Mouse (Mus musculus): ENCODE measurements around the gene Grasp. TPM values are rescaled to one million over a fixed set of nuclear protein-coding genes. Genes with fewer than 3 reads are reported as not detected.
A peak's percentile ranks its signal among the peaks of the same experiment; 100 is the strongest.

Gene Grasp
- total and polyA plus RNA-seq, 3 experiments = 2.3 to 6.7 (median 2.4) TPM

DNA sequence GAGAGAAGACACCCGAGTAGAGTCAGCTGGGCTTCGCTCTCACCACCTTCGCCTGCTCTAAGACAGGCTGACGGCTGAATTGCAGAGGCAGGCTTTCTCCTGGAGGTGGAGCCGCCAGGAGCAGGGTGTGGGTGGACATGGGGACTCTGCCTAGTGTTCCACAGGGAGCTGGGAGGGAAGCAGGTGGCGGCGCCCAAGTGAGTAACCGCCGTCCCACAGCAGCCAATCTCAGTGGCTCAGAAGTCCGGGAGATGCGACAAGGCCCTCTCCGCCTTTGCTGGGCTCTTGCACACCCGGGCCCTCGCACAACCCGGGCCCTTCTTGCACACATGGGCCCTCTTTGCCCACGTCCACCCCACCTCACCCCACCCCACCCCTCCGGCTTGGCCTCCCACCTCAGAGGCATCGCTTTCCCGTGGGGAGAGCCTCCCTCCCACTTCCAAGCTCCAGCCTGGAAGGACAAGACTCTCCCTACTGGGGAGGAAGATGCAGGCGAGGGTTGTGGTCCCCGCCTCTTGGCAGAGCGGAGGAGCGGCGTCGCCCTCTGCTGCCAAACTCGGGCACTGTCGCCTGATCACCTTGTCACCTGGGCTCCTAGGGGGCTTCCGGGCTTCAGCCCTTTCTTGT, 15.0 kb downstream of the Grasp start:
- H3K27ac ChIP-seq (ENCODE audit: insufficient read depth, low read depth) = no peak overlapping the region
- TF ChIP-seq MXI1 (IDR thresholded peaks at IDR 0.05; ENCODE audit: low read depth, low read length) = no peak
- no peak for TF ChIP-seq ZKSCAN1 (IDR thresholded peaks at IDR 0.05; ENCODE audit: borderline replicate concordance, low read depth, low read length)
- peak; percentile 55 for TF ChIP-seq ELF1 (IDR thresholded peaks at IDR 0.05; ENCODE audit: low read depth, low read length)
- TF ChIP-seq SMC3 (IDR thresholded peaks at IDR 0.05; ENCODE audit: low read depth, low read length) = peak; percentile 73
- TF ChIP-seq IRF4 (IDR thresholded peaks at IDR 0.05; ENCODE audit: low read depth, low read length) = no peak
- TF ChIP-seq POLR2A (IDR thresholded peaks at IDR 0.05; ENCODE audit: low read depth, low read length) = no peak
- TF ChIP-seq RAD21 (IDR thresholded peaks at IDR 0.05; ENCODE audit: low read depth, low read length) = peak; percentile 69
- TF ChIP-seq ZC3H11A (IDR thresholded peaks at IDR 0.05; ENCODE audit: low read depth, low read length) = no peak
- TF ChIP-seq UBTF (IDR thresholded peaks at IDR 0.05; ENCODE audit: low read depth, low read length) = no peak
- peak; percentile 64; the same call in 1 of the 2 replicates for TF ChIP-seq MAZ (IDR thresholded peaks at IDR 0.05; ENCODE audit: low read depth, low read length)
- no peak for TF ChIP-seq RCOR1 (conservative IDR thresholded peaks at IDR 0.05; ENCODE audit: low read depth, low read length)
- no peak for TF ChIP-seq USF2 (conservative IDR thresholded peaks at IDR 0.05; ENCODE audit: low read depth, low read length)
- TF ChIP-seq SIN3A (IDR thresholded peaks at IDR 0.05; ENCODE audit: low read length) = no peak
- TF ChIP-seq CTCF (conservative IDR thresholded peaks at IDR 0.05 in 1 of 2, IDR thresholded peaks at IDR 0.05 in 1 of 2; ENCODE audit: low read depth in 2 of 2, low read length in 2 of 2) = peak; percentile 14 to 85; a peak in 2 of 4 replicates
- TF ChIP-seq JUND (conservative IDR thresholded peaks at IDR 0.05; ENCODE audit: low read depth, low read length) = no peak
- no peak for TF ChIP-seq EP300 (IDR thresholded peaks at IDR 0.05; ENCODE audit: low read length)
- TF ChIP-seq KAT2A (IDR thresholded peaks at IDR 0.05; ENCODE audit: insufficient replicate concordance, low read length) = no peak
- TF ChIP-seq TCF12 (IDR thresholded peaks at IDR 0.05; ENCODE audit: low read depth, low read length) = 0 out of 2 replicates have a peak, but pooled peaks have one; percentile 24
- no peak for TF ChIP-seq MEF2A (IDR thresholded peaks at IDR 0.05; ENCODE audit: borderline replicate concordance, low read depth, low read length)
- TF ChIP-seq E2F4 (IDR thresholded peaks at IDR 0.05; ENCODE audit: insufficient replicate concordance, low read depth, low read length) = no peak
- TF ChIP-seq MAFK (IDR thresholded peaks at IDR 0.05; ENCODE audit: insufficient replicate concordance, low read length) = no peak
- no peaks in the 10 kb centered on the region for H3K79me2 ChIP-seq (replicated peaks; ENCODE audit: control insufficient read depth, extremely low read depth, insufficient read depth, poor library complexity, severe bottlenecking)
- H3K9me3 ChIP-seq (replicated peaks; ENCODE audit: low read length) = no peaks in the 10 kb centered on the region
- H3K27me3 ChIP-seq (replicated peaks) = peaks cover 28% of the 10 kb centered on the region
- dilution Hi-C loops (cut with MboI; ENCODE audit: extremely low pct_ligation_motif_present, extremely low pct_unique_long_range_greater_than_20kb, low sequenced_read_pairs) = no loop called here
- in situ Hi-C loops (cut with MboI; ENCODE audit: low pct_ligation_motif_present, low pct_unique_long_range_greater_than_20kb, low sequenced_read_pairs) = no loop called here
- DNase-seq (ENCODE audit: extremely low read depth) = peak; percentile 58
- peaks cover 2 to 52% of the 10 kb centered on the region in 2 experiments; a peak in 3 of 4 replicates for H3K4me1 ChIP-seq (ENCODE audit: control insufficient read depth in 1 of 2, insufficient read depth in 2 of 2)
- no peak overlapping the region for H3K4me3 ChIP-seq (replicated peaks in 1 of 3; ENCODE audit: low read depth in 2 of 3, low read length in 2 of 3, poor library complexity in 1 of 3)
- H3K4me2 ChIP-seq (ENCODE audit: insufficient read depth, low read depth, poor library complexity, severe bottlenecking) = no peak overlapping the region
- H3K9ac ChIP-seq (ENCODE audit: insufficient read depth, low read depth) = no peak overlapping the region
- H3K36me3 ChIP-seq (replicated peaks in 1 of 2; ENCODE audit: control insufficient read depth in 1 of 2, insufficient read depth in 1 of 2, low read length in 1 of 2) = no peaks in the 10 kb centered on the region
